Mouse (Mus musculus) spleen, adult 2 months (tissue): Measurements from ENCODE around the gene Dgcr2.

ENCODE experiments used
- CTCF ChIP-seq: fragments of 200-500 bp; IDR thresholded peaks from 2 replicates; pipeline ENCODE4 v1.5.1; 2011; ENCODE audit warnings: mild to moderate bottlenecking, inconsistent platforms; ENCODE audit not compliant: insufficient read depth, insufficient read length, insufficient replicate concordance; ENCODE audit errors: extremely low read depth
- POLR2A ChIP-seq: fragments of 200-500 bp; IDR thresholded peaks from 2 replicates; pipeline ENCODE4 v1.6.1; 2011; ENCODE audit warnings: low read depth, low read length, inconsistent platforms

GRCm38 (mm10) chr16:17929631-17930030 lies 31.3 kb upstream of the Dgcr2 start:
- TF ChIP-seq POLR2A: no peak
- TF ChIP-seq CTCF: no peak
